Mouse (Mus musculus) urinary bladder, postnatal 4 days (tissue): ENCODE measurements around the gene Gjb1.

ENCODE experiments used
- DNase-seq, 2 experiments: peaks; one replicate each; pipeline ENCODE4 v3.0.0; 2021 to 2022; ENCODE audit warnings: low spot score in 2 of 2

The Gjb1 gene

DNA sequence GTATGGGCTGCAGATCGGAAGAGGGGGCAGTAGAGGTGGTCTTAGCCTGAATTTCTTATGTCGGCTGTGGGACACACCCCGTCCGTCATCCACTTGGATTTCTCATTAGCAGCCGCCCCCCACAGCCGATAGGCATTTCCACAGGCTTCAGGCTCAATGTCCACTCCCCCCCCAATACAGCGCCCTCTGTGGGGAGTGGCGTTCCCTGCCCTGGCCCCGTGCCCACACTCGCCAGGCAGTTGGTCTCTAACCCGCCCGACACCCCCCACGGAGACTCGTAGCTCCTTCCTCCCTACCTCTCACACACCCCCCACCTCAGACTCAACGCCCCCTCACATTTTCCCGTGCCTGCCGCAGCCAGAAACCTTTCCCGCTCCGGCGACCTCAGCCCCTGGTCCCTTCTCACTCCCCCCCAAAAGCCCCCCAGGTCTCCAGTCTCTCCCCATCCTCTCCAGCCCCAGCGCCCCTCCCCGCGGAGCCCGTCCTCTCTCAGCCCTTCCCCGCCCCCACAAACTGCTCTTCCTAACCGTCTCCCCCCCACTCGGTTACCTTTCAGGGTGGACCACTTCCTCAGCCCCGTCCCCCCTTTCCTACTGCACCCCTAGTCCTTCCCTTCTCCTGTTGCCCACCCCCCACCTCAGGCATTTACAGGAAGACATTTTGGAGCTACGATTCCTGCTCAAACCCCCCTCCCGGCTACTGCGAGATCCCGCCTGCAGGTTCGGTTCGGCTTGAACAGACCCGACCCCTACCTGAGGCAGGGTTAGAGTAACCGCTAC lies 43.0 kb downstream of the Gjb1 start:
- peak; percentile 40 to 69 for DNase-seq

DNA sequence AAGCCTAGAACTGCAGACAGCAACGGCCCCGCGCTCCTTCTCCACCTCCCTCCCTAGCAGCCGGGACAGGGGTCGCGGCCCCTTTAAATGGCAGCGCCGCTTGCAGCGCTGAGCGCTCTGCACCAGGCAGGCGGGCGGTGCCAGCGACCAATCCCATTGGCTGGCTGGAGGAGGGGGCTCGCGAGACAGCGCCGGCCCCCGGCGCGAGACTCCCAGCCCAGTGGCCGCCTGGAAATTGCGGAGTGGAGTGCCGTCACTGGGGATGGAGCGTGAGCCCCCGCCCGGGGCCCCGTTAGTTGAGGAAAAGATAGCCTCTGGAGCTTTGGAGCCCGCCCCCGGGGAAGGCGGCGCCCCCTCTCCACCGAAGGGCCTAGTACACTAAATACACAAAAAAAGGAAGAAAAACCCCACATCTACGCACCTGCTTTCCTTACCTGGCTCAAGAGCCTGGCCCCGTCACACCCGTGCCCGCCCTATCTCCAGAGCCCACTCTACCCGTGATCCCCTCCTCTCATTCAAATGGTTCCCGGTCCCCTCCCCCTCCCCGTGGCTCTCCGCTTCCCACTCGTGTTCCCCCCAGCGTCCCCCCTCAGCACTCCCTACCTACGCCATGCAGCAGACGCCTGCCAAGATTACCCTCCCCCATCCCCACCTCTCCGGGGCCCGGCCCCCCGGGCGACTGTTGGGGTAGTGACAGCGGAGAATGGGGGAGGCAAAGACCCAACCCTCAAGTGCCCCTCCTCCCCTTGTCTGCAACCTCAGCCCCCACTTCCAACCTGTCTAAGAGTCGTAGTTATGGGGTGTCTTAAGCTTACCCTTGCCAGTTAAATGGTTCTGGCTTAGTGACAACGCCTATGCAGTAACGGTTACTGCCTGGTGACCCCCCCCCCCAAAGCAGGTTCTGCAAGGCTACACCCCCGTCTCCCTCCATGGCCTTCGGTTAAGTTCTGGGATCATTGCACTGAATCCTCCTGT lies 43.8 kb downstream of the Gjb1 start:
- DNase-seq, result peak; percentile 84 to 87

DNA sequence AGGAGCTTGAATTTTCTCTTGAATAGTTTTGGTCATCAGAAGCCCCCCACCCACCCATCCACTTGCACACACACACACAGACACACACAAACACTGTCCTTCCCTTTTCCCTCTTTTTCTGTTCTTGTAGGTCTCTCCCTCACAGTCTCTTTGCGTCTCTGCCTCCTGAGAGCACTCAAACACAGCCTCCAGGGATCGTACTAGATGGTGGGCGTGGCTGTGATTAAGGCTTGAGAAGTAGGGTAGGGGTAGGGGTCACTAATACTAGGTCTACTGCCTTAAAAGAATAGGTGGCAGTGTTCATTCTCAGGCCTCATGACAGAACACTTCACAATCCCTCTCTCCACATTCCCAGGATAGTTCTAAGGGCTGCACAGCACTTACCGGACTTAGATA lies 44.5 kb downstream of the Gjb1 start, which contains the start of gene Zmym3:
Zmym3 (minus strand) TSS at position 150 of the 396 bp plus-strand sequence.
- DNase-seq, result no peak

DNA sequence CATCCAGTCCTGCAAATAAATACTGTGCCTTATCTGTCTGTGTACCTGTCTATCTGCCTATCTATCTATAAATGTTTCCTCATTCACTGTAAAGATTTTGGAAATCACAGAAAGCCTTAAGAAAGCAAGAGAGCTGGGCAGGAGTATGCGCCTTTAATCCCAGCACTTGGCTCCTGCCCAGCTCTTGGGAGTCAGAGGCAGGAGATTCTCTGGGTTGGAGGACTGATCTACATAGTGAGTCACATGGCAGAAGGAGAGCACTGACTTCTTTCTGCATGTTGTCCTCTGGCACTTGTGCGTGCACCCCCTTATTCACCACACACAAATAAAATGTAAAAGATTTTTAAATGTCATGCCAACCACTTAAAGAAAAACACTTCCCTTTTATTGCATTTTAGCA lies 47.3 kb downstream of the Gjb1 start:
- no peak for DNase-seq

DNA sequence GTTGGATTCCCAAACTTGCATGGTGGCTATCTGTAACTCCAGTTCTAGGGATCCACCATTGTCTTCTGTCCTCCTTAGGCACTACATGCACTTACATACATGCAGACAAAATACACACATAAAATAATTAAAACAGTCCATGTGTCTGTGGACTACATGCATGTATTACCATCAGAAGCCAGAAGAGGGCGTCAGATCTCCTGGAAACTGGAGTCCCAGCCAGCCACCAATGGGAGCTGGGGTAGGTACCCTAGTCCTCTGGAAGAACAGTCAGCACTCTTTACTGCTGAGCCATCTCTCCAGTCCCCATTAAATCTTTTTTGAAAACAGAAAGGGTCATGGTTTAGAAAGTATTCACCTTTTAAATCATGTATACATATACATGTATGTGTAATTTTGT lies 51.6 kb downstream of the Gjb1 start:
- DNase-seq, result no peak

DNA sequence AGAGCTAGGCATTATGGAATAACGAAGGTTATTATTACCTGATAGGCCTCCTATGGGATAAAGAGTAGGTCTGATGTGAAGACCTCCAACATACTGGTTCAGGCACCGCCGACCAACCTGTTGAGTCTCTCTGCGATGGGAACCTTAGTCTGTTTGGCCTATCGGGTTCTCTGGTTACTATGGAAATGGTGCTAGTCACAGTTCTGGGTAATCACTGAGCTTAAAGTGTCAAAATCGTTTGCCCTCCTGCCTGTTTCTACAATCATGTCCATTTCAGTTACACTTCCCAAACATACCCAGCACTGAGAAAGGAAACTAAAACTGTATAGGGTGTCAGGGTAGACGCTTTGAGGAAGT lies 52.6 kb downstream of the Gjb1 start:
- no peak for DNase-seq

DNA sequence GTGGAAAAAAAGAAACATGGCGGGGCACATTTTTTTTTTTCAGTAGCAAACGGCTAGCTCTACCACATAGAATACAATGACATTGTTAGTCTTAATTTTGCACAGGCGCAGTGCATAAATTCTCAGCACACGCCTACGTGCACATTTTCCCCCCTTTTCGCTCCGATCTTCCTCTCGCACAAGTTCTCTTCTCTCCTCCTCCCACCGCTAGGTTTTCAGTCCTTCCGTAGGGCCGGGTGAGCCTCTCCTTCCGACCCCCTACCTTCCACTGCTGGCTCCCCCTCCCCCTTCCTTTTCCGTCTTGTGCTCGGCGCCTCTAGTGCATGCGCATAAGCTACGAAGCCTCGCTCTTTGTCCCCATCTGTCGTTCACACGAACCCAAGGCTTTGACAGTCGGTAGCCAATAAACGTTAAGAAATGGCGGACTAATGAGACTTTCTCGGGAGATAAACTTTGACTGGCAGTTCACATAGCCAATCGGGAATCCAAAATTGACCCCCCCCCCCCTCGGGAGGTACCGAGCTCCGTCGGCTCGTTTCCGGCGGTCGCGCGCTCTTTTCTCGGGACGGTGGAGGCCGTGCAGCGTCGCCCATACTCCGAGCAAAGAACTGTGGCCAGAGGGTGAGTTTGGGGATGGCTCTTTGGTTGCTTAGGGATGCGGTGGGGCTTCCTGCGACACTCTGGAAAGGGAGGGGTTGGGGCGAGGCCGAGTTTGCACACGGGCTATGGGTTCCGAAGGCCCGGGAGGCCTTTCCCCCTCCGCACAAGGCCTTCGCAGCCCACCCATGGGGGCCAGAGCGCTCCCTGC lies 53.2 kb downstream of the Gjb1 start, which contains the start of gene Nono:
Nono (plus strand) TSS at position 177 of the 808 bp plus-strand sequence.
- peak; percentile 76 to 78 for DNase-seq

DNA sequence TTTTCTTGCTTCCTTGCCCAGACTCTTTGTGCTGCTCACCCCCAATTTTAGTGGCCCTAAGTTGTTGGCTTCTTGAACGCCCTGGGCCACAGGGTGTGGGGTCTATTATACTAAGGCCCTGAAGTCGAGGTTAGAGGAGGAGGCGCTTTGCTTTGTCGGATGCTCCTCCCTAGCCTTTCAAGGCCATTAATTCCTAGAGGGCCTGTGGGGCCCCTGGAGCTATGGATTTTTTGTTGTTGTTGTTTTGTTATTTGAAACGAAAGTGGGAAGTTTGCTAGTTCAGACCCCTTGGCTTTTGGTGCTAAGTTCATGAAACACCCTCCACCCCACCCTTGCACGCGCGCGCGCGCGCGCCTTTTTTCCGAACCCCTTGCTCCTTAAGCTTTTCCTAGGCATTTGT lies 53.8 kb downstream of the Gjb1 start:
- no peak for DNase-seq
